Mouse (Mus musculus) embryonic facial prominence, embryonic 13.5 days (tissue): Measurements from ENCODE around the gene Gm9821. TPM values are rescaled to one million over a fixed set of nuclear protein-coding genes. Genes with fewer than 3 reads are reported as not detected.

Experiments
- ATAC-seq: fragments of 200-750 bp; cut with Nextera tagmentation; 2 replicates; pipeline ENCODE4 v1.8.0; 2017; ENCODE audit warnings: low read depth; ENCODE audit not compliant: insufficient number of reproducible peaks, insufficient read depth, low FRiP score, low TSS enrichment
- H3K27ac ChIP-seq: fragments of 300-500 bp; sonication (generic); 2 replicates; pipeline ENCODE4 v1.5.1; 2015; ENCODE audit warnings: moderate library complexity, mild to moderate bottlenecking, inconsistent platforms
- H3K27me3 ChIP-seq: fragments of 300-500 bp; sonication (generic); 2 replicates; pipeline ENCODE4 v1.6.1; 2015; ENCODE audit warnings: mild to moderate bottlenecking, inconsistent platforms
- H3K36me3 ChIP-seq: fragments of 300-500 bp; sonication (generic); 2 replicates; pipeline ENCODE4 v1.6.1; 2015; ENCODE audit warnings: mild to moderate bottlenecking, inconsistent platforms
- H3K4me1 ChIP-seq: fragments of 300-500 bp; sonication (generic); 2 replicates; pipeline ENCODE4 v1.6.1; 2015; ENCODE audit warnings: inconsistent platforms
- H3K4me2 ChIP-seq: fragments of 300-500 bp; sonication (generic); 2 replicates; pipeline ENCODE4 v1.6.1; 2015; ENCODE audit warnings: moderate library complexity, mild to moderate bottlenecking, inconsistent platforms
- H3K4me3 ChIP-seq: fragments of 300-500 bp; sonication (generic); 2 replicates; pipeline ENCODE4 v1.5.1; 2015; ENCODE audit warnings: mild to moderate bottlenecking, inconsistent platforms
- H3K9ac ChIP-seq: fragments of 300-500 bp; sonication (generic); 2 replicates; pipeline ENCODE4 v1.6.1; 2015; ENCODE audit warnings: mild to moderate bottlenecking, inconsistent platforms
- H3K9me3 ChIP-seq: fragments of 300-500 bp; sonication (generic); 2 replicates; pipeline ENCODE4 v1.6.1; 2016; ENCODE audit warnings: inconsistent platforms
- WGBS: fragments of 180-500 bp; shearing (Covaris S2); methylation state at CpG from one replicate; pipeline ENCODE4 v1.1.7; 2015; ENCODE audit warnings: mixed read lengths; 5-methylcytosine and 5-hydroxymethylcytosine counted together
- polyA plus RNA-seq: library from polyadenylated mRNA; unstranded; fragments of >200 nt; fragmentation: Nextera tagmentation; extraction: Ambion mirVana; gene quantifications from 2 replicates; pipeline ENCODE4 v1.2.1, GENCODE M21; 2015

Gene Gm9821
- polyA plus RNA-seq, 1 experiment from 2014 or later = 0.39 TPM

GRCm38 (mm10) chr2:91953825-91954224 is 8.3 kb downstream of the Gm9821 start:
- no peak overlapping the region for H3K9ac ChIP-seq

GRCm38 (mm10) chr2:91955121-91955591 is 9.7 kb downstream of the Gm9821 start:
- Histone ChIP-seq H3K27me3 (no peaks in the 10 kb centered on the region), H3K27ac (no peak overlapping the region), H3K9me3 (no peaks in the 10 kb centered on the region), H3K4me1 (peaks cover 49% of the 10 kb centered on the region), H3K36me3 (no peaks in the 10 kb centered on the region), H3K4me2 (no peak overlapping the region), H3K4me3 (no peak overlapping the region), H3K9ac (no peak overlapping the region)
- no peak for ATAC-seq
- 90% methylated on average over 4 of the region's 4 CpGs for WGBS

More at GRCm38 (mm10) chr2:91953825-91954224, 8.3 kb downstream of the Gm9821 start:
- no peak for ATAC-seq
- Histone ChIP-seq H3K4me3 (no peak overlapping the region), H3K4me2 (no peak overlapping the region), H3K9me3 (no peaks in the 10 kb centered on the region), H3K27me3 (no peaks in the 10 kb centered on the region), H3K36me3 (no peaks in the 10 kb centered on the region), H3K27ac (peak overlapping the region; percentile 1; the same call in 1 of the 2 replicates), H3K4me1 (peaks cover 54% of the 10 kb centered on the region)
- 18% methylated on average over 5 of the region's 5 CpGs for WGBS

GRCm38 (mm10) chr2:91955875-91956274 is 10.4 kb downstream of the Gm9821 start:
- H3K4me1 ChIP-seq = peaks cover 46% of the 10 kb centered on the region

GRCm38 (mm10) chr2:91957096-91957495 is 11.6 kb downstream of the Gm9821 start:
- peaks cover 56% of the 10 kb centered on the region for H3K4me1 ChIP-seq
- H3K27me3 ChIP-seq = no peaks in the 10 kb centered on the region
- ATAC-seq = 0 out of 2 replicates have a peak, but pooled peaks have one; percentile 32
- no peaks in the 10 kb centered on the region for H3K9me3 ChIP-seq
- 0 out of 2 replicates have a peak overlapping the region, but pooled peaks have one; percentile 8 for H3K9ac ChIP-seq
- peak overlapping the region; percentile 9; the same call in 1 of the 2 replicates for H3K4me2 ChIP-seq
- 29% methylated on average over 4 of the region's 4 CpGs for WGBS
- no peaks in the 10 kb centered on the region for H3K36me3 ChIP-seq
- no peak overlapping the region for H3K4me3 ChIP-seq
- H3K27ac ChIP-seq = no peak overlapping the region

More at GRCm38 (mm10) chr2:91955875-91956274, 10.4 kb downstream of the Gm9821 start:
- Histone ChIP-seq H3K27me3 (no peaks in the 10 kb centered on the region), H3K4me3 (no peak overlapping the region), H3K36me3 (no peaks in the 10 kb centered on the region), H3K4me2 (no peak overlapping the region), H3K9me3 (no peaks in the 10 kb centered on the region), H3K9ac (no peak overlapping the region), H3K27ac (no peak overlapping the region)
- WGBS = 71% methylated on average over 6 of the region's 6 CpGs
- ATAC-seq = no peak

DNA sequence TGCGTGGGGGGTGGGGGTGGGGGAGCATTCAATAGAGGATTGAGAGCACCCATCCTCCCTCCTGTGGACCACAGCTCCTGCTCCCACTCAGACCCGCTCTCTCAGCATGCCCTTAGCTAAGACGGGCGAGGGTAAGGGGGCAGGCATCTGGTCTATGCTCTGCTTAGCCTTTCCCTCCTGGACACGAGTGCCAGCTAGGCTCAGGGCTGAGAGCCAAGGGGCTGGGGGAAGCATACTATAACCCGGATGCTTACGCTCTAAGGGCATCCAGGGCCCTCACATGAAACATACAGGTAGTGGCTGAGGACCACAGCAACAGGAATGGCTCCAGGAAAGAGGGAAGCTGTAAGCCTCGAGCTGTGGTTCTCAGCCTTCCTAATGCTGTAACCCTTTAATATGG is 12.5 kb downstream of the Gm9821 start:
- Histone ChIP-seq H3K4me1 (peaks cover 63% of the 10 kb centered on the region), H3K9me3 (no peaks in the 10 kb centered on the region), H3K36me3 (no peaks in the 10 kb centered on the region), H3K27me3 (no peaks in the 10 kb centered on the region), H3K4me2 (no peak overlapping the region), H3K4me3 (no peak overlapping the region), H3K27ac (no peak overlapping the region), H3K9ac (no peak overlapping the region)
- ATAC-seq = no peak
- 84% methylated on average over 8 of the region's 8 CpGs for WGBS

- no peak overlapping the region for H3K4me3 ChIP-seq
- H3K9me3 ChIP-seq = no peaks in the 10 kb centered on the region
- 47% methylated on average over 10 of the region's 10 CpGs for WGBS
- peaks cover 59% of the 10 kb centered on the region for H3K4me1 ChIP-seq
- H3K27me3 ChIP-seq = no peaks in the 10 kb centered on the region
- H3K4me2 ChIP-seq = no peak overlapping the region
- H3K27ac ChIP-seq = no peak overlapping the region
- ATAC-seq = no peak
- no peak overlapping the region for H3K9ac ChIP-seq
- H3K36me3 ChIP-seq = no peaks in the 10 kb centered on the region
Measured at GRCm38 (mm10) chr2:91958701-91959457, 13.4 kb downstream of the Gm9821 start.

GRCm38 (mm10) chr2:91959544-91960410 is 14.3 kb downstream of the Gm9821 start:
- Histone ChIP-seq H3K4me3 (no peak overlapping the region), H3K36me3 (no peaks in the 10 kb centered on the region), H3K9me3 (no peaks in the 10 kb centered on the region), H3K4me2 (no peak overlapping the region), H3K27me3 (no peaks in the 10 kb centered on the region), H3K9ac (peak overlapping the region; percentile 28; the same call in 1 of the 2 replicates), H3K4me1 (peaks cover 60% of the 10 kb centered on the region), H3K27ac (no peak overlapping the region)
- no peak for ATAC-seq
- 71% methylated on average over 11 of the region's 11 CpGs for WGBS

DNA sequence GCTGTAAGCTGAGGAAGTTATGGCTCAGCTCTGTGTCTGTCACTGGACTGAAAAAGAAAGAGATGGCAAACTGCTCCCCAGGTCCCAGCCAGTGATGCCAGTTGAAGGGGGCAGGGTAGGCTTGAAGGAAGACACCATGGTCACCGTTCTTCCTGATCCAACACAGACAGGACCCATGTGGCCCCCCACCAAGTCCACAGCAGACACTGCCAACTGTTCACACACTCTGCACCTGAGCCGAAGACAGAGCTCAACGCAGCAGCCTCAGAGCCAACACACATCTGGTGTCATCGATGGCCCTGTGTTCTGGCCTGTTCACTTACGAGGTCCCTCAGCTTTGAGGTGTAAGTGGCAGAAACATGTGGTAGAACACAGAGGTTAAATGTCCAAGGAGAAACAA is 15.0 kb downstream of the Gm9821 start:
- no peak for ATAC-seq
- Histone ChIP-seq H3K9ac (no peak overlapping the region), H3K27ac (no peak overlapping the region), H3K4me1 (peaks cover 61% of the 10 kb centered on the region), H3K9me3 (no peaks in the 10 kb centered on the region), H3K4me2 (no peak overlapping the region), H3K36me3 (no peaks in the 10 kb centered on the region), H3K4me3 (no peak overlapping the region), H3K27me3 (peaks cover 3% of the 10 kb centered on the region)
- WGBS = 92% methylated on average over 5 of the region's 5 CpGs

DNA sequence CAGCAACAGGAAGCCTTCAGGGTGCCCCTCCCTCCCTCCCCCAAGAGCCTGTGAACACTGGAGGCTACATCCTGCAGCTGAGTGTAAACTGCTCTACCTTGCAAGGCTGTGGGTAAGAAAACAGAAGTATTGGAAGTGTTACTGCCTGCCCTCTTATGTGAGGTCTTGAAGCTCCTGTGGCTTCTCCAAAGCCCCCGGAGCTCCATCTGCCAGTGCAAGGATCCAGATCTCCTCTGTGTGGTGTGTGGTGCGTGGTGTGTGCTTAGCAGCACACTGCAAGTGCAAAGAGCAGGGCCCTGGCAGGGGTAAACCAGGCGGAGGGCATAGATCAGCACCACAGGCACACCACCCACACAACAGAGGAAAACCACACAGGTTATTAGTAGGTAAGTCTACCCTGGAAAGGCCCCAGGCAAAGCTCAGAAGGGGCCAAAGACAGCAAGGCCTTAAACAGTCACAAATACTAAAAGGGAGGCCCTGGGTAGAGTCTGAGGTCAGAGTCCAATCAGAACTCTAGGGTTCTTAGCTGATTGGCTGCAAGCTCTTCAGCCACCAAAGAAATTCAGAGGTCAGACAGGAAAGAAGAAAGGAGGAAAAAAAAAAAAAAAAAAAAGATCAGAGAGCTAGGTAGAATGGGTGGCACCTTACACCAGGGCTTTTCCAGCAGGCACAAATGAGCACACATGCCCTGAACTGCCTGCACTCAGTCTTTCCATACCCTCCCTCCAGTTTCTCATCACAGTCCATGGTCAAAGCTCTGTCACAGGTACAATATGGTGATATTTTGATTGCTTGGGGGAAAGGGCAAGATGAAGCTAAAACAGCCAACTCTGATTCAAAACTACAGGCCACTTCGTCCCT is 16.6 kb downstream of the Gm9821 start:
- Histone ChIP-seq H3K9me3 (no peaks in the 10 kb centered on the region), H3K4me1 (peaks cover 56% of the 10 kb centered on the region), H3K4me2 (peak overlapping the region; percentile 91), H3K4me3 (peak overlapping the region; percentile 88), H3K36me3 (no peaks in the 10 kb centered on the region), H3K9ac (peak overlapping the region; percentile 90), H3K27ac (0 out of 2 replicates have a peak overlapping the region, but pooled peaks have one; percentile 39), H3K27me3 (peaks cover 5% of the 10 kb centered on the region)
- ATAC-seq = no peak
- WGBS = 47% methylated on average over 4 of the region's 4 CpGs

DNA sequence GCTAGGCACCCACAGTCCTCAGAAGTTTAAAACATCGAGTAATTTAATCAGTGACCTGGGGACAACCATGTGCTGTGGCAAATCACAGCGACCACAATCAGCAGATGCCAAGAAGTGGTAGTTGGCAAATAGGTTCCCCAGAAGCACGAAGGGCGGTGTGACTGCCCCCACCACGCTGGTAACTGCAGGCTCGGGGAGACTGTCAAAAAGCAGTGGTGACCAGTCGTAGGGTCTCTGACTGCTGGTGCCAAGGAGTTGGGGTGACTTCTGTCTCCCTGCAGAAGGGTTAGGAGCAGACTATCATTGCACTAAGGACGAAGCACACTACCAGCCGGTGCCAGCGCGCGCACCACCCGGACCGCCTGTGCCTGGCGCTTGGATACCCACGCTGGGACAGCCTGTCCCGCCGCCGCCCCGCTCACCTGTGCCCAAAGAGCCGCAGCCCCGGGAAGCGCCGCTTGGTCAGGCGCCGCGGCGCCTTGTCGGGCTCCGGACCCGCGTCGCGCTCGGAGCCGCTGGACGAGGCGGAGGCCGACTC is 17.4 kb downstream of the Gm9821 start:
- Histone ChIP-seq H3K36me3 (no peaks in the 10 kb centered on the region), H3K9ac (peak overlapping the region; percentile 90), H3K27me3 (peaks cover 5% of the 10 kb centered on the region), H3K4me1 (peaks cover 50% of the 10 kb centered on the region), H3K9me3 (no peaks in the 10 kb centered on the region), H3K4me2 (peak overlapping the region; percentile 91), H3K27ac (peak overlapping the region; percentile 81), H3K4me3 (peak overlapping the region; percentile 88)
- WGBS = 1% methylated on average over 39 of the region's 39 CpGs
- ATAC-seq = peak; percentile 29; the same call in 1 of the 2 replicates
